Mouse (Mus musculus) left cerebral cortex, adult 11 months (tissue): Measurements from ENCODE around the gene Nr1i3.

Source experiments
- DNase-seq: peaks from one replicate; pipeline ENCODE4 v3.0.0; 2022; ENCODE audit warnings: low spot score

The Nr1i3 gene

GRCm38 (mm10) chr1:171213801-171214496, at the start of gene Nr1i3:
TSS of gene Nr1i3 (plus strand) at chr1:171213970.
- DNase-seq = no peak

GRCm38 (mm10) chr1:171164258-171164657, 49.5 kb upstream of the Nr1i3 start:
- DNase-seq = no peak

- DNase-seq = no peak
These were observed 48.0 kb upstream of the Nr1i3 start for GRCm38 (mm10) chr1:171165629-171166345.

GRCm38 (mm10) chr1:171168906-171169305, 44.9 kb upstream of the Nr1i3 start:
- DNase-seq = no peak

- no peak for DNase-seq
These were observed 43.9 kb upstream of the Nr1i3 start for GRCm38 (mm10) chr1:171169913-171170312.

- DNase-seq = no peak
These were observed 42.6 kb upstream of the Nr1i3 start for GRCm38 (mm10) chr1:171171138-171171537.

GRCm38 (mm10) chr1:171172779-171173178, 41.0 kb upstream of the Nr1i3 start:
- DNase-seq = no peak

GRCm38 (mm10) chr1:171179487-171180171, 34.1 kb upstream of the Nr1i3 start:
- DNase-seq = no peak

GRCm38 (mm10) chr1:171183025-171183424, 30.7 kb upstream of the Nr1i3 start:
- DNase-seq = no peak

- no peak for DNase-seq
These were observed 30.1 kb upstream of the Nr1i3 start for GRCm38 (mm10) chr1:171183620-171184019.

- DNase-seq = no peak
These were observed 29.5 kb upstream of the Nr1i3 start for GRCm38 (mm10) chr1:171184314-171184713.

GRCm38 (mm10) chr1:171185655-171186054, 28.1 kb upstream of the Nr1i3 start:
- no peak for DNase-seq

- DNase-seq = no peak
These were observed 25.7 kb upstream of the Nr1i3 start for GRCm38 (mm10) chr1:171187851-171188700.

- DNase-seq = no peak
These were observed 24.7 kb upstream of the Nr1i3 start for GRCm38 (mm10) chr1:171189046-171189445.

GRCm38 (mm10) chr1:171189476-171190114, 24.2 kb upstream of the Nr1i3 start:
- DNase-seq = no peak

GRCm38 (mm10) chr1:171190832-171191231, 22.9 kb upstream of the Nr1i3 start:
- no peak for DNase-seq

GRCm38 (mm10) chr1:171192283-171192682, 21.5 kb upstream of the Nr1i3 start:
- DNase-seq = no peak

- DNase-seq = no peak
These were observed 20.5 kb upstream of the Nr1i3 start for GRCm38 (mm10) chr1:171193093-171193840.

- DNase-seq = no peak
These were observed 19.6 kb upstream of the Nr1i3 start for GRCm38 (mm10) chr1:171193911-171194830.
